Mouse (Mus musculus) kidney, embryonic 15.5 days (tissue): Measurements from ENCODE around the gene Hoxa7. TPM values are rescaled to one million over a fixed set of nuclear protein-coding genes. Genes with fewer than 3 reads are reported as not detected.

Experiments used
- ATAC-seq: fragments of 200-750 bp; cut with Nextera tagmentation; replicated peaks from 2 replicates; pipeline ENCODE4 v1.8.0; 2017; ENCODE audit warnings: moderate TSS enrichment; ENCODE audit not compliant: low FRiP score
- H3K27ac ChIP-seq: fragments of 300-500 bp; sonication (generic); 2 replicates; pipeline ENCODE4 v1.5.1; 2015; ENCODE audit warnings: mild to moderate bottlenecking, inconsistent platforms
- H3K27me3 ChIP-seq: fragments of 300-500 bp; sonication (generic); 2 replicates; pipeline ENCODE4 v1.6.1; 2015; ENCODE audit warnings: inconsistent platforms
- H3K36me3 ChIP-seq: fragments of 300-500 bp; sonication (generic); 2 replicates; pipeline ENCODE4 v1.6.1; 2015; ENCODE audit warnings: inconsistent platforms
- H3K4me1 ChIP-seq: fragments of 300-500 bp; sonication (generic); 2 replicates; pipeline ENCODE4 v1.6.1; 2015; ENCODE audit warnings: inconsistent platforms
- H3K4me2 ChIP-seq: fragments of 300-500 bp; sonication (generic); 2 replicates; pipeline ENCODE4 v1.6.1; 2015; ENCODE audit warnings: moderate library complexity, mild to moderate bottlenecking, inconsistent platforms
- H3K4me3 ChIP-seq: fragments of 300-500 bp; sonication (generic); replicated peaks from 2 replicates; pipeline ENCODE4 v1.5.1; 2015; ENCODE audit warnings: mild to moderate bottlenecking, inconsistent platforms
- H3K9ac ChIP-seq: fragments of 300-500 bp; sonication (generic); 2 replicates; pipeline ENCODE4 v1.6.1; 2015; ENCODE audit warnings: mild to moderate bottlenecking, inconsistent platforms
- H3K9me3 ChIP-seq: fragments of 300-500 bp; sonication (generic); replicated peaks from 2 replicates; pipeline ENCODE4 v1.6.1; 2016; ENCODE audit warnings: inconsistent platforms
- WGBS: fragments of 180-500 bp; shearing (Covaris S2); methylation state at CpG from one replicate; pipeline ENCODE4 v1.1.7; 2015; ENCODE audit warnings: mixed read lengths; 5-methylcytosine and 5-hydroxymethylcytosine counted together
- polyA plus RNA-seq: library from polyadenylated mRNA; unstranded; fragments of >200 nt; fragmentation: Nextera tagmentation; extraction: Ambion mirVana; gene quantifications from 2 replicates; pipeline ENCODE4 v1.2.1, GENCODE M21; 2015

The Hoxa7 gene
- polyA plus RNA-seq, 1 experiment from 2014 or later: 27.2 TPM

DNA sequence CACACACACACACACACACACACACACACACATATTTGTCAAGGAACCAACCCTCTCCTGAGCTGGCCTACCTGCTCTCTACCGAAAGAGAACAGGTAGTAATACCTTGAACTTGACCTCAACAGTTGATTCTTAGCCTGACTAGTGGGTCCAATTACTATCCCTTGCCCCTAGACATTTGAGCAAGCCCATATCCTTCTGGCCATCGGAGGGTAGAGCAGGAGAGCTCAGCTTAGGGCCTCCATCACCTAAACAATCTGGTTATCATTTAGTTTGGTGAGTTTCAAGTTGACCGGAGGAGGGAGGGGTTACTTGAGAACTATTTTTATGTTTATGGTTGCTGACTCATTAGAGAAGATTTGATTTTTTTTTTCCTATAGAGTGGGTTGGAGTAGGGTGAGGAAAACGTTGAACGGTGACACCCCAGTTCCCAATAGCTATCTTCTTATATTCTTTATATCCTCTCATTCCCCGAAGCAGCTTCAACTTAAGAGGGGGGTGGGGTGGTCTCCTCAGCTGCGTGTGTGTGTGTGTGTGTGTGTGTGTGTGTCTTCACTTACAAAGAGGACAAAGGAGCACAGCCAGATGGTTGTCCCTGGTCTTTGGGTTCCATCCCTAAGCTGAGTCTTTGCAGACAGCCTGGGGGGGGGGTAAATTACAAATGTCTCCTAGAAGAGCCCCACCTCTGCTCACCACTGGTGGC is 29.7 kb upstream of the Hoxa7 start:
- no peak overlapping the region for H3K9ac ChIP-seq
- no peaks in the 10 kb centered on the region for H3K9me3 ChIP-seq
- WGBS: 40% methylated on average over 7 of the region's 7 CpGs
- H3K27ac ChIP-seq: no peak overlapping the region
- H3K4me3 ChIP-seq: no peak overlapping the region
- peaks cover 44% of the 10 kb centered on the region for H3K4me1 ChIP-seq
- H3K36me3 ChIP-seq: no peaks in the 10 kb centered on the region
- ATAC-seq: no peak
- H3K4me2 ChIP-seq: no peak overlapping the region
- H3K27me3 ChIP-seq: peaks cover 71% of the 10 kb centered on the region

DNA sequence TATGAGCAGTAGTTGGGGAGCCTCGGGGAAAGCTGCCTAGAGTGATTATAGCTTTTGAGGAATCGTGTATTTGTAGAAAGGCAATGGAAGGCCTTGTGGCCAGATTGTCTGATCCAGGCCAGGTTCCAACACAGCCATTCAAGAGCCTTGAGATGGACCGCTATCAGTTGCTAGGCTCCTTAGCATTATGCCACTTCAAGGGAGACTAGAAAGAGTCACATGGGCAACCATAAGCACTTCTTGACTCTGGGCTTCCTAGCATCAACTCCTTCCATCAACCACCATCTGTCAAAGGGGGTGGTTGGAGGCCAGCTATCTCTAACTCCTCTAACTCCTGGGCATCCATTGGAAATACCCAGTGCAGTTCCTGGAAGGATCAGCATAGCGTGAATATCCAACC is 28.2 kb upstream of the Hoxa7 start:
- Histone ChIP-seq H3K27ac (peak overlapping the region; percentile 86; the same call in 1 of the 2 replicates), H3K4me3 (peak overlapping the region; percentile 39), H3K27me3 (peaks cover 58% of the 10 kb centered on the region), H3K4me2 (peak overlapping the region; percentile 74), H3K36me3 (no peaks in the 10 kb centered on the region), H3K9me3 (no peaks in the 10 kb centered on the region), H3K9ac (0 out of 2 replicates have a peak overlapping the region, but pooled peaks have one; percentile 42), H3K4me1 (peaks cover 47% of the 10 kb centered on the region)
- no peak for ATAC-seq
- WGBS: 32% methylated on average over 4 of the region's 4 CpGs

DNA sequence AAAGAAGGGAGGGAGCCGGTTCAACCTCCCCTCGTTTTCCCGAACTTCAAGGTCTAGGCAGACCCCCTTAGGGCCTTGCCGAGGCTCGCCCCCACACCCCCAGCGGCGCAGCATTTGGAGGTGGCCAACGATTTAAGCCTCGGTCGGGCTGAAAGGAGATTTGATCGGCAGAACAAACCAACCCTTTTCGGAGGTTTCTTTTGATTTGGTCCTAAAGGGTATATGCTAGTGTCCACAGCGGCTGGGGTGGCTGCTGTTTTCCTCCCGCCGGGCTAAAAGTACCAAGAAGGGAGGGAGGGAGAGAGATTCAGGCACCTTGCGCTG is 27.7 kb upstream of the Hoxa7 start:
- 5% methylated on average over 16 of the region's 16 CpGs for WGBS
- no peak for ATAC-seq
- H3K4me1 ChIP-seq: peaks cover 47% of the 10 kb centered on the region
- H3K36me3 ChIP-seq: no peaks in the 10 kb centered on the region
- H3K4me2 ChIP-seq: peak overlapping the region; percentile 74
- H3K27me3 ChIP-seq: peaks cover 57% of the 10 kb centered on the region
- peak overlapping the region; percentile 42 for H3K9ac ChIP-seq
- H3K9me3 ChIP-seq: no peaks in the 10 kb centered on the region
- H3K27ac ChIP-seq: peak overlapping the region; percentile 86
- peak overlapping the region; percentile 39 for H3K4me3 ChIP-seq

DNA sequence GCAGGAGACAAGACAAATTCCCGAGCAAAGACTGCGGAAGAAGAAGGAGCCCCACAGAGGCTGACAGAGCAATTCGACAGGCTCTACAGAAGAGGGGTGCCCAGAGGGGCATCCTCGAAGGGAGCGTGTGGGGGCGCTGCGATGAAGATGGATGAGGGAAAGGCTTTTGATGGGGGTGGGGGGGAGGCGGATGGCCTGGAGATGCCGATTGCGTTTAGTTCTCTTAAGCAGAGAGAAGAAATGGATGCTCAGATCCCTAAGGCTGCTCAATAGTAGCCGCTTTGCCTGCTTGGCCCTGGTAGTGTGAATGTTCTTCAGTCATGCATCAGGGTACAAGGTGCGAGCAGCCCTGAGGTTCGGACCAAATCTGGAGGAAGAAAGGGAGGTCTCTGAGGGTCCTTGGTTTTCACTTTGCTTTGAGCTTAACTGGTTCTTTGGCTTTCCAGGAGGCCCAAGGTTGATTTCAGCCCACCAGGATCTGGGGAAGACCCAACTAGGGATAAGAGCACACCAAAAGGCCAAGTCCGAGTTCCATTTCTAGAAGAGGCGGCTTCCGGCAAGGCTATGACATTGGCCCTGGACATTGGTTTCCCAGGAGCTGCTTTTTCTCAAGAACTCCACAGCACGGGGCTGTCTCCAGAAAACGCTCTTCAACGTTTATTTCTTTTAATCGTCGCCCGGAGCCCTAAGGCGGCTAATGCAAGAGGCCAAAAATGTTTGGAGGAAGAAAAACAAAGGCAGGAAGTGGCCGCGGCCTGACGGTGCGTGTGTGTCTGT is 27.2 kb upstream of the Hoxa7 start:
- no peaks in the 10 kb centered on the region for H3K9me3 ChIP-seq
- peak overlapping the region; percentile 74 for H3K4me2 ChIP-seq
- peak overlapping the region; percentile 42 for H3K9ac ChIP-seq
- 5% methylated on average over 27 of the region's 27 CpGs for WGBS
- peak overlapping the region; percentile 39 for H3K4me3 ChIP-seq
- peak overlapping the region; percentile 86 for H3K27ac ChIP-seq
- peaks cover 43% of the 10 kb centered on the region for H3K4me1 ChIP-seq
- H3K27me3 ChIP-seq: peaks cover 52% of the 10 kb centered on the region
- no peak for ATAC-seq
- no peaks in the 10 kb centered on the region for H3K36me3 ChIP-seq

DNA sequence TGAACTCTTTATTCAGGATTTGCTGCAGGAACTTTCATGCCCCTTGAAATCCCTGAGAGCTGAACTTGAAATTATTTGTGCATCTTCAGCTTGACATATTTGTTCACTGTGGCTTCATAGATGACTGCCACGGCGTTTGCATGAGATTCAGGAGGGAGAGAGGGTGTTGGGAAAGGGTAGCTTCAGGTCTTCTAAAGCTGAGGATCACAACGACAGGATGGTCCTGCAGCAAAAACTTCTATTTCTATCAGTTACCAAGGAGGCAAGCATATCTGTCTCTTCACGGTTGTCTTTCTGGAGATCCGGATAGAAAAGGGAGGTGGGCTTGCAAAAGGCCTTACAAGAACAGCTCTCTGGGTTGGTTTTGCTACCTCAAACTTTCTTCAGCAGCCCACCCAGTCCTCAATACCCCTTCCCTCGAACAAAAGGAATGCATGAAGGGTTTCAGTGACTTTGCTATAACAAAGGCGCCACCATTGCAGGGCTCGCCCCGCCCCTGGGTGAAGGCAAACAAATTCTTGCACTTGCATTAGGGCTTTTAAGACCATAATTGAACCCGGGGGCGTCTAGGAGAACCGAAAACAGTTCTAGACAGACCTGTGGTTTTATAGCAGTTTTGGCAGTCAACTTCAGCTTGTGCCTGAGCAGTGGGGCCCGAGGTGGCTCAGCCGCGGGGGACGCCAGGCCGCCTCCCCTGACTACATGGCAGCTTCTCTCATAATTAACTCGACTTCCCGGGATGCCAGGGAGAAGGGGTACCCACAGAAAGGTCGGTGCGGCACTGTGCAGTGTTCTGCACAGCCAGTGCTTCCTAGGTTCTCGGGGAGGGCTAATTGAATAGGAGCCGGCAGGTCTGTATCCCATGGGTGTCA is 26.3 kb upstream of the Hoxa7 start:
- peak overlapping the region; percentile 74 for H3K4me2 ChIP-seq
- WGBS: 5% methylated on average over 23 of the region's 23 CpGs
- H3K36me3 ChIP-seq: no peaks in the 10 kb centered on the region
- ATAC-seq: no peak
- H3K9me3 ChIP-seq: no peaks in the 10 kb centered on the region
- peaks cover 43% of the 10 kb centered on the region for H3K4me1 ChIP-seq
- H3K27me3 ChIP-seq: peaks cover 53% of the 10 kb centered on the region
- H3K9ac ChIP-seq: peak overlapping the region; percentile 42
- H3K27ac ChIP-seq: peak overlapping the region; percentile 86
- H3K4me3 ChIP-seq: peak overlapping the region; percentile 39

DNA sequence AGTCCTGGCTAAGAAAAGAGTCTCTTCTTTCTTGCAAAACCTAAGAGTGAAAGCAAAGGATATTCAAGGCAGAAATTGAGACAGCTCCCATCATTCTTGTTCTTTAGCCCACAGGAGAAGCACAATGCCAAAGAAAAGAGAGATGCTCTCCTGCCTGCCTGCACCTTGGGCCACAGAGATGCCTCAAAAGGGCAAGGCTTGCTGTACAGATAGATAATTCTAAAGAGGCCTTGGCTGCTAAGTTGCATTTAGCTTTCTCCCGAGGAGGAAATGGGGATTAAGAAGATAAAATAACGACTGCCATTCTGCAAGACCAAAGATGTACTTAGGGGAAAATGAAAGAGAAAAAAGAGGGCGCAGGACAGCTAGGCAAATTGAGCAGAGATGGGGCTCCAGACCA is 25.3 kb upstream of the Hoxa7 start:
- ATAC-seq: no peak
- WGBS: 7% methylated on average over 3 of the region's 3 CpGs
- Histone ChIP-seq H3K9me3 (no peaks in the 10 kb centered on the region), H3K4me3 (peak overlapping the region; percentile 74), H3K4me1 (peaks cover 44% of the 10 kb centered on the region), H3K9ac (peak overlapping the region; percentile 81), H3K27me3 (peaks cover 45% of the 10 kb centered on the region), H3K36me3 (no peaks in the 10 kb centered on the region), H3K4me2 (peak overlapping the region; percentile 74), H3K27ac (peak overlapping the region; percentile 95)

DNA sequence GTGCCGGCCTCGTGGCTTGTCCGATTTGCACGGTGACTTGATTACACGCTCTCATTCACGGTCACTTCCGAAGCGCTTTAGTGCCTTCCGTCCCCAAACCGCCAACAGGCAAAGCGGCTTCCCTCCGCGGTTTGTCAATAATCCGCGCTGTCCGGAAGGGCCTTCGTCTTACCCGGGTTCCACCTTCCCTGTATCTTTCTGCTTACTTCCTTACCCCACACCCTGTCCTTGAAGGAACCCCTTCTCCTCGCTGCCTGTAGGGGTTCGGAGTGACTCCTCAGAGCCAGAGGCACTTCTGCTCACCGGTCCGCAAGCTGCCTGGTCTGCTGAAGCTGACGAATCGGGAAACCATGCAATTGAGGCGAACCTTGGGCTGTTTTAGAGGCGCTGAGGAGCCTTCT is 24.7 kb upstream of the Hoxa7 start:
- no peak for ATAC-seq
- peaks cover 44% of the 10 kb centered on the region for H3K27me3 ChIP-seq
- no peaks in the 10 kb centered on the region for H3K36me3 ChIP-seq
- peak overlapping the region; percentile 95 for H3K27ac ChIP-seq
- H3K4me1 ChIP-seq: peaks cover 49% of the 10 kb centered on the region
- H3K9ac ChIP-seq: peak overlapping the region; percentile 81
- H3K9me3 ChIP-seq: no peaks in the 10 kb centered on the region
- peak overlapping the region; percentile 74 for H3K4me2 ChIP-seq
- peak overlapping the region; percentile 74 for H3K4me3 ChIP-seq
- WGBS: under 1% methylated on average over 26 of the region's 26 CpGs

DNA sequence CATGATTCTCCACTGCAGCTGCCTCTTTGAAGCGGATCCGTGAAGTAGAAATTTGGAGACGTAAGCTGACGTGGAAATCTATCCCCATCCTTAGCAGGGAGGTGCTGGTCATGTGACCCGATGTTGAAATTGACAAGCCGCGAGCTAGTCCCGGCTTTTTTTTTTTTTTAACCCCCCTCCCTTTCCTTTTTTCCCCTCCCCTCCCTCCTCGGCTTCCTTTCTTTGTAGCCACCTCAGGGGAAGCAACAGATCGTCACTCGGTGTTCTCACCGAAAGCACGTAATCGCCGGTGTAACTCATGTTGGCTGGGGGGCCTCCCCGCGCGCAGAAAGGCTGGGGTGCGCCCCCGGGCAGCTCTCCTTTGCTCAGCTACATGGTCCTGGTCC is 24.1 kb upstream of the Hoxa7 start, which contains the start of gene Hoxa11:
TSS of gene Hoxa11 (minus strand) at position 54 of the 386 bp plus-strand sequence.
- Histone ChIP-seq H3K27ac (peak within 1 kb of the TSS; percentile 95), H3K36me3 (no peaks in the 10 kb centered on the region), H3K27me3 (peaks cover 39% of the 10 kb centered on the region), H3K9ac (peak within 1 kb of the TSS; percentile 81), H3K4me1 (peaks cover 56% of the 10 kb centered on the region), H3K4me2 (peak within 1 kb of the TSS; percentile 74), H3K9me3 (no peaks in the 10 kb centered on the region), H3K4me3 (peak within 1 kb of the TSS; percentile 74)
- ATAC-seq: peak; percentile 44
- under 1% methylated on average over 20 of the region's 20 CpGs for WGBS

DNA sequence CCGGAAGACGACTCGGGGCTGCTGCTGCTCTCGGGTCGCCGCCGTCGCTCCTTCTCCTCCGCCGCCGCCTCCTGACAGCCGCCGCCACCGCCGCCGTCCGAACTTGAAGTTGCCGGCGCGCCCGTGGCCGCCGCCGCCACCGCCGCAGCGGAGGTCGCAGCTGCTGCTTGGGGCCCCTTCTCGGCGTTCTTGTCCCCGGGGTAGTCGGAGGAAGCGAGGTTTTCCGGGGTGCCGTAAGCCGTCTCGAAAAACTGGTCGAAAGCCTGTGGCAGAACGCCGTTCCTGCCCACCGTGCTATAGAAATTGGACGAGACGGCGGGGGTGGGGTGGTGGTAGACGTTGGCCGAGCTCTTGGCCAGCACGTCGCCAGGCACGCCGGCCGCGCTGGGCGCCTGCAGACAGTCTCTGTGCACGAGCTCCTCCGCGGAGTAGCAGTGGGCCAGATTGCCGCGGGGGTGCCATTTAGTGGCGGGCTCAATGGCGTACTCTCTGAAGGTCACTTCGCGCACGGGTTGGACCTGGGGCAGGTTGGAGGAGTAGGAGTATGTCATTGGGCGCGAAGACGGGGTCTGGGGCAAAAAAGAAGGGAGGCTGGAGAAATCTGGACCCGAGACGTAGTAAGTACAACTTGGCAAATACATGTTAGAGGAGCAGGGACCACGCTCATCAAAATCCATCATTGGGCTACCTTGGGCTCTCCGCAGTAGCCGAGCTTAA is 23.5 kb upstream of the Hoxa7 start:
- Histone ChIP-seq H3K4me2 (peak overlapping the region; percentile 74), H3K4me1 (peaks cover 61% of the 10 kb centered on the region), H3K4me3 (peak overlapping the region; percentile 74), H3K9ac (peak overlapping the region; percentile 81), H3K36me3 (no peaks in the 10 kb centered on the region), H3K27ac (peak overlapping the region; percentile 95), H3K9me3 (no peaks in the 10 kb centered on the region), H3K27me3 (peaks cover 35% of the 10 kb centered on the region)
- ATAC-seq: 0 out of 2 replicates have a peak, but pooled peaks have one; percentile 5
- WGBS: under 1% methylated on average over 71 of the region's 71 CpGs

DNA sequence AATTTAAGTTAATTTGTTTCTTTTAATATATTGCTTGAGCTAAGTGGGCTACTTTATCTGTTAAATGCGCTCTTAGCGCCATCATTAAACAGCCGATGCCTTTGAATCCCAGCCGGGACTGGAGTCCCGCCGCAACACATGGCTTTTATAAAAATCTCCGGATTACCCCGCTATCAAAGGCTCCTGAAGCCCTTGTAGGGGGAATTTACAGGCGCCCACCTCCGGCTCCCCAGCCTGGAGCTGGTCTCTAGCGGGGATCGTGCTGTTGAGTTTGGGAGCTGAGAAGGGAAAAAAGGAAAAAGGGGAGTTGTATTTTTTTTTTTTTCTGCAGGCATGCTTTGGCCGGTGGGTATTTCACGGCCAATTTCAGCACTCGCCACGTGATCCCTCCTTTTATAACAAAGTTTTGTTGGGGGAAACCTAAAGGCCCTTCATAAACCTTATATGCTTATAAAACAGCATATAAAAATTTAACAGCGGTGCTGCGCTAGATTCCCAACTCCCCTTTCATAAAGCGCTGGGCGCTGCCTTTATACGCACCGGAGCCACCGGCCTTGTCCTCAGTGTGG is 22.9 kb upstream of the Hoxa7 start:
- H3K4me1 ChIP-seq: peaks cover 56% of the 10 kb centered on the region
- no peaks in the 10 kb centered on the region for H3K9me3 ChIP-seq
- 2% methylated on average over 23 of the region's 23 CpGs for WGBS
- H3K36me3 ChIP-seq: no peaks in the 10 kb centered on the region
- peak overlapping the region; percentile 74 for H3K4me2 ChIP-seq
- H3K4me3 ChIP-seq: peak overlapping the region; percentile 74
- H3K27me3 ChIP-seq: peaks cover 34% of the 10 kb centered on the region
- H3K9ac ChIP-seq: peak overlapping the region; percentile 81
- H3K27ac ChIP-seq: peak overlapping the region; percentile 95
- ATAC-seq: no peak

DNA sequence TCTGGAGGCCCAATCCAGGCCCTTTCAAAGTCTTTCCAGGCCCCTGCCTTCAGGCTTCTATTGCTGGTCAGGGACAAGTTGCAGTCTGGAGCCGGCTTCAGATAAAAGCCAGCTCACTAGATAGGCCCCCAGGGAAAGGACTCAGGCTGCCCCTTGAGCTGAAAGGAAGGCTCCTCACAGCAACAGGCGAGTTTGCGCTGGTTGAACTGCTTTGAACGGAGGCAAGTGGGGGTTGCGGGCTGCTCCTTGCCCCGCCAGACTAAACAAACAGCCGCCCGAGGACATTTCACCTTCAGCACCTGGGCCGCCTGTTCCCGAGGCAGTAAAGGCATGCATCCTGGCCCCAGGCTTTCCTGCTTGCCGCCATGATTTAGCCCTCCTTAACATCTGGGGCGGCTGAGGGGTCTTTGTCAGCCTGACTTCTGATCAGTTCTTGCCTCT is 22.0 kb upstream of the Hoxa7 start:
- H3K9me3 ChIP-seq: no peaks in the 10 kb centered on the region
- no peaks in the 10 kb centered on the region for H3K36me3 ChIP-seq
- peak overlapping the region; percentile 95 for H3K27ac ChIP-seq
- WGBS: 4% methylated on average over 12 of the region's 12 CpGs
- peak overlapping the region; percentile 74 for H3K4me2 ChIP-seq
- peak overlapping the region; percentile 74 for H3K4me3 ChIP-seq
- peaks cover 47% of the 10 kb centered on the region for H3K4me1 ChIP-seq
- ATAC-seq: no peak
- peak overlapping the region; percentile 81 for H3K9ac ChIP-seq
- H3K27me3 ChIP-seq: peaks cover 28% of the 10 kb centered on the region
